Mouse (Mus musculus) urinary bladder, postnatal 25 days (tissue): ENCODE measurements around the gene Olfr1307.

ENCODE experiments used
- DNase-seq: peaks from one replicate; pipeline ENCODE4 v3.0.0; 2022; ENCODE audit warnings: low spot score

The Olfr1307 gene

GRCm38 (mm10) chr2:111949340-111949739 is at the start of gene Olfr1307:
TSS of gene Olfr1307 (minus strand) at chr2:111949440.
- no peak for DNase-seq

- no peak for DNase-seq
Measured at GRCm38 (mm10) chr2:111990181-111990580, 40.9 kb upstream of the Olfr1307 start, which contains the start of gene Olfr1309. TSS of gene Olfr1309 (minus strand) at chr2:111990281.

- no peak for DNase-seq
Measured at GRCm38 (mm10) chr2:111964844-111965243, 15.6 kb upstream of the Olfr1307 start, which contains the start of gene Olfr1308. TSS of gene Olfr1308 (minus strand) at chr2:111964944.

- no peak for DNase-seq
Measured at GRCm38 (mm10) chr2:111916171-111916570, 33.1 kb downstream of the Olfr1307 start, which contains the start of gene Olfr1306. TSS of gene Olfr1306 (minus strand) at chr2:111916271.
